Mouse (Mus musculus) liver, postnatal 0 days (tissue): ENCODE results near the gene Prss23. TPM values are rescaled to one million over a fixed set of nuclear protein-coding genes. Genes with fewer than 3 reads are reported as not detected.
A peak's percentile ranks its signal among the peaks of the same experiment; 100 is the strongest.

ENCODE experiments used
- ATAC-seq: fragments of 200-750 bp; cut with Nextera tagmentation; 2 replicates; pipeline ENCODE4 v1.8.0; 2017; ENCODE audit warnings: mild to moderate bottlenecking, moderate library complexity
- DNase-seq: peaks from one replicate; pipeline ENCODE4 v3.0.0-alpha.2; 2016
- H3K27ac ChIP-seq: fragments of 300-500 bp; sonication (generic); 2 replicates; pipeline ENCODE4 v1.5.1; 2014; ENCODE audit warnings: antibody characterized with exemption, moderate library complexity, mild to moderate bottlenecking, low read depth
- H3K27me3 ChIP-seq: fragments of 300-500 bp; sonication (generic); 2 replicates; pipeline ENCODE4 v1.6.1; 2014; ENCODE audit warnings: low read length, control low read depth, mixed read lengths; ENCODE audit not compliant: insufficient read depth
- H3K36me3 ChIP-seq: fragments of 300-500 bp; sonication (generic); replicated peaks from 2 replicates; pipeline ENCODE4 v1.6.1; 2014; ENCODE audit warnings: mild to moderate bottlenecking, control low read depth, low read length, moderate library complexity, mixed read lengths; ENCODE audit not compliant: insufficient read depth
- H3K4me1 ChIP-seq: fragments of 300-500 bp; sonication (generic); 2 replicates; pipeline ENCODE4 v1.6.1; 2014; ENCODE audit warnings: antibody characterized with exemption, mild to moderate bottlenecking, control low read depth; ENCODE audit not compliant: insufficient read depth
- H3K4me2 ChIP-seq: fragments of 300-500 bp; sonication (generic); 2 replicates; pipeline ENCODE4 v1.6.1; 2014; ENCODE audit warnings: low read depth, mild to moderate bottlenecking, low read length, moderate library complexity, mixed read lengths
- H3K4me3 ChIP-seq: fragments of 300-500 bp; sonication (generic); 2 replicates; pipeline ENCODE4 v1.5.1; 2014; ENCODE audit warnings: low read depth, low read length
- H3K9ac ChIP-seq: fragments of 300-500 bp; sonication (generic); replicated peaks from 2 replicates; pipeline ENCODE4 v1.6.1; 2014; ENCODE audit warnings: mild to moderate bottlenecking, moderate library complexity
- H3K9me3 ChIP-seq: fragments of 300-500 bp; sonication (generic); 2 replicates; pipeline ENCODE4 v1.6.1; 2016; ENCODE audit warnings: mild to moderate bottlenecking, control low read depth, low read length, mixed read lengths
- CTCF ChIP-seq: sonication (generic); IDR thresholded peaks from 2 replicates; pipeline ENCODE4 v1.5.1; 2016; ENCODE audit warnings: antibody characterized with exemption, low read depth
- EP300 ChIP-seq: IDR thresholded peaks from 2 replicates; pipeline ENCODE4 v1.6.1; 2016; ENCODE audit warnings: antibody characterized with exemption, low read depth, mild to moderate bottlenecking
- WGBS: fragments of 180-500 bp; shearing (Covaris S2); extraction: QIAGEN DNeasy Blood & Tissue Kit; methylation state at CpG from one replicate; pipeline ENCODE4 v1.1.7; 2014; ENCODE audit not compliant: insufficient replicate concordance; 5-methylcytosine and 5-hydroxymethylcytosine counted together
- polyA plus RNA-seq: library from polyadenylated mRNA; unstranded; fragments of >200 nt; fragmentation: Nextera tagmentation; extraction: Ambion mirVana; gene quantifications from 2 replicates; pipeline ENCODE4 v1.2.1, GENCODE M21; 2015

Prss23 gene
- polyA plus RNA-seq, 1 experiment from 2014 or later: 6.9 TPM

DNA sequence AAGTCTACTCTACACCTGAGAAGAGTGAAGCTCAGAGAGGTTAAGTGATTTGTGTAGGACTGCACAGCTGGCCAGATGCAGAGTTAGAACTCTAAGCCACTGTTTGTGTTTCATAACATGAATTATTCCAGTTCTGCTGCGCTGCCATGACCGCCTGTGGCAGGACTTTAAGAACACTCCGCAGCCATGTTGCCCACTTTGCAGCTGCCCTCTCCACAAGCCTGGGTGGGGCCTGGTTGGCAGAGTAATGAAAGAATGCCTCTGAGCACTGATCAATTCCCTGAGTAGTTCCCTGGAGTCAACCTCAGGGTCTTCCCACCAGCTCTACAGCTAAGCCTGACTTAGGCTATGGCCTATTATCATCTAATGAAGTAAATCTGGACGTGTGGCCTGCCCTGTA, 32.1 kb upstream of the Prss23 start:
- WGBS: 75% methylated on average over 4 of the region's 4 CpGs
- Histone ChIP-seq H3K4me1 (0 out of 2 replicates have a peak, but pooled peaks cover 2% of the 10 kb centered on the region), H3K27me3 (peaks cover 19% of the 10 kb centered on the region), H3K36me3 (no peaks in the 10 kb centered on the region), H3K4me3 (no peak overlapping the region), H3K9me3 (no peaks in the 10 kb centered on the region), H3K9ac (no peak overlapping the region), H3K27ac (no peak overlapping the region), H3K4me2 (no peak overlapping the region)
- TF ChIP-seq EP300: no peak
- TF ChIP-seq CTCF: no peak
- DNase-seq (no peak), ATAC-seq (no peak)

DNA sequence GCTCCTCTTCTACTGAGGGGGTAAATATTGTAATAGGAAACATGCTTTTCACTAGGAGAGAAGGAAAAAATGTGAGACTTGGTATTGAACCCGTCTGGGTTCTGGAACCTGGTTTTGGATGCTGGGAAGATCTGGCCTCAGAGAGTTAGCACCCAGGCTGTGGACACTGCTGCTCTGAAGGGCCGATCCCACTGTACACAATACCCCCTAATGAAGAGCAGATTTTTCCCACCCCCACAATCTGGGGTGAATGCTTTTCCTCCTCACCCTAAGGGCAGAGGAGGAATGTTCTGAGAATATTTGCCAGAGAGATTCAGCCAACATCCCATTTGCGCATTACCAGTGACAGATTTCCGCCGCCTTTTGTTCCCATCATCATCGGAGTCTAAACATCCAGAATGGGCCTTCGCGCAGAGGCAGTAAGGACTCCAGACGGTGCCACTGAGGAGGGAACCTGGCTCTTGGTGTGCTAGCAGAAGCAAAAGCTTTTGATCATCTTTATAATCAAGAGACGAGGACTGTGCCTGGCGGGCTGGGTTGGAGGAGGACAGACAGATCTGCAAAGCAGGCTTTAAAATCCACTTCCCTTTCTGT, 31.6 kb upstream of the Prss23 start:
- H3K4me1 ChIP-seq: 0 out of 2 replicates have a peak, but pooled peaks cover 2% of the 10 kb centered on the region
- no peak for ATAC-seq
- H3K4me3 ChIP-seq: no peak overlapping the region
- no peaks in the 10 kb centered on the region for H3K36me3 ChIP-seq
- no peak overlapping the region for H3K4me2 ChIP-seq
- 78% methylated on average over 11 of the region's 11 CpGs for WGBS
- no peak for TF ChIP-seq CTCF
- no peak for TF ChIP-seq EP300
- peaks cover 19% of the 10 kb centered on the region for H3K27me3 ChIP-seq
- no peaks in the 10 kb centered on the region for H3K9me3 ChIP-seq
- no peak overlapping the region for H3K9ac ChIP-seq
- H3K27ac ChIP-seq: no peak overlapping the region
- no peak for DNase-seq

DNA sequence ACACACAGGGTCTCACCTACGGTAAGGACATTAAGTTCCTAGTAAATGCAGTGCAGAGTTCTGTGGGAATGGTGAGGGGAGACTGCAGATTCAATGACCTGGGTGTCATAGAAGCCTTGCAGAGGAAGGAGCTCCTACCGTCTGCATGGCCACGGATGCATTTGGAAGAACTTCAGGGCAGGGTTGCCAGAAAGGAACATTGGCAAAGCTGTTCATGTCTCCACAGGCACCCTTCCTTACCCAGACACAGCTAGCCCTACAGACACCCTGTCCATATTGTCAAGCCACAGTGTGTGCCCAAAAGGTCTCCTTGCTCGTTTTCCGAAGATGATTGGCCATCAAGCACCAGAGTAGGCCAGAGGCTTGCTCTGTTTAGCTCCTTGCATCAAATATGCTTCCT, 30.1 kb upstream of the Prss23 start:
- peaks cover 19% of the 10 kb centered on the region for H3K27me3 ChIP-seq
- DNase-seq (no peak), ATAC-seq (no peak)
- peaks cover 2% of the 10 kb centered on the region; the same call in 1 of the 2 replicates for H3K4me1 ChIP-seq
- TF ChIP-seq CTCF (no peak), EP300 (no peak)
- no peak overlapping the region for H3K9ac ChIP-seq
- H3K4me3 ChIP-seq: no peak overlapping the region
- no peak overlapping the region for H3K27ac ChIP-seq
- 84% methylated on average over 5 of the region's 5 CpGs for WGBS
- H3K9me3 ChIP-seq: no peaks in the 10 kb centered on the region
- no peak overlapping the region for H3K4me2 ChIP-seq
- H3K36me3 ChIP-seq: no peaks in the 10 kb centered on the region

DNA sequence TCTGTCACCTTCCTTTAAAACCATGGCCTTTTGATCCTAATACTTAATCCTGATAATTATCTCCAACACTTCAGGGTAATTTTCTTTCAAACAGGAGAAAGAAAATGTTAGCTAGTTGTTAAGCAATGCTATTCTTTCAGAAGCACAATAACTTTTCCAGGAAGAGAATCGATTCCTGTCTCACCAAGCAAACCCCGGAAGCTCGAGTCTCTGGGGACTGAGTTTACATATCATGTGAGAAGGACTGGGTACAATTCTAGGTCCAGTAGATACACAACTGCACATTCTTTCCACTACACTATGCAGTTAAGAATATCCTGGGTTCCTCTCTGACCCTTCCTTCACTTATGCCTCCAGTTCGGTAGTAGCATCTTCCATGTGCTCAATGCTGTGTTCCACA, 29.7 kb upstream of the Prss23 start:
- Histone ChIP-seq H3K36me3 (no peaks in the 10 kb centered on the region), H3K27me3 (peaks cover 22% of the 10 kb centered on the region), H3K9ac (no peak overlapping the region), H3K27ac (no peak overlapping the region), H3K4me1 (peaks cover 2% of the 10 kb centered on the region; the same call in 1 of the 2 replicates), H3K4me3 (no peak overlapping the region), H3K4me2 (no peak overlapping the region), H3K9me3 (no peaks in the 10 kb centered on the region)
- DNase-seq (no peak), ATAC-seq (no peak)
- WGBS: 56% methylated on average over 4 of the region's 4 CpGs
- TF ChIP-seq CTCF: no peak
- TF ChIP-seq EP300: no peak

DNA sequence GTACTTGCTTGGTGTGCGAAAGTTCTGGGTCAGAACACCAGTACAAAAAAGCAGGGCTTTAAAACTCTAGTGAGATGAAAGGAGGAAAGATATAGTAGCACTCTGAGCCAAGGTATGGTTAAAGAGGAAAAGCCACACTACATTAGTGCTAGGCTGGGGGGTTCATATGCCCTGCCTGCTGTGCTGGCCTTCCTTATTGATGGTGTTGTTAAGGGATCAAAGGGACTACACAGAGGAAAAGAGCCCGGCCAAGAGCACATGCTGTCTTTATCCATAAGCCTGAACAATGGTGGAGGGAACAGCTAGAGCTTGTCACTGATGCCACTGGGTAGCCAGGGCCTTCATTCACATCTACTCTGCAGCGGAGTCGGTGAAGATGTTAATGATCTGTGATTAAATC, 28.2 kb upstream of the Prss23 start:
- Histone ChIP-seq H3K36me3 (no peaks in the 10 kb centered on the region), H3K9ac (no peak overlapping the region), H3K4me3 (no peak overlapping the region), H3K4me1 (peaks cover 2% of the 10 kb centered on the region; the same call in 1 of the 2 replicates), H3K4me2 (no peak overlapping the region), H3K27me3 (peaks cover 24% of the 10 kb centered on the region), H3K27ac (no peak overlapping the region), H3K9me3 (no peaks in the 10 kb centered on the region)
- ATAC-seq (no peak), DNase-seq (no peak)
- no peak for TF ChIP-seq EP300
- no peak for TF ChIP-seq CTCF
- WGBS: 77% methylated on average over 4 of the region's 4 CpGs

DNA sequence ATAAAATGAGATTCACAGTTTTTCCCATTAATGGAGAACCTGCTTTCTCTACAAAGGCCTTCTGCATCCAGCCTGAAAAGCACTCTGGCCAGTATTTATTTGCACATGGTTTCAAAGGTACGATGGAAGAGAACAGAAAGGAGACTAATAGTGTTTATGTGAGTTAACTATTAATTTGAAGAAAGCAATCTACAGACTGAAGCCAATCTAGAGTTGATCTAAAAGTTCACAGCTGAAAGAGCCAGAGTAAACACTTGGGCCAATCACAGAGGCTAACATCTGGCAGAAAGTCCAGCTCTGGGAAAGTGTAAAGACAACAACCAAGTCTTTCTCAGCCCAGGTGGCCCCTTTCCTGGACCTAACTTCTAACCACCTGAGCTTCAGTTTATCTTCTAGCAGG, 27.1 kb upstream of the Prss23 start:
- Histone ChIP-seq H3K4me2 (no peak overlapping the region), H3K27me3 (peaks cover 33% of the 10 kb centered on the region), H3K27ac (no peak overlapping the region), H3K9me3 (no peaks in the 10 kb centered on the region), H3K4me3 (no peak overlapping the region), H3K4me1 (peaks cover 2% of the 10 kb centered on the region; the same call in 1 of the 2 replicates), H3K9ac (no peak overlapping the region), H3K36me3 (no peaks in the 10 kb centered on the region)
- 61% methylated on average over 1 of the region's 1 CpGs for WGBS
- TF ChIP-seq EP300 (no peak), CTCF (no peak)
- no peak for DNase-seq
- peak; percentile 72 for ATAC-seq

DNA sequence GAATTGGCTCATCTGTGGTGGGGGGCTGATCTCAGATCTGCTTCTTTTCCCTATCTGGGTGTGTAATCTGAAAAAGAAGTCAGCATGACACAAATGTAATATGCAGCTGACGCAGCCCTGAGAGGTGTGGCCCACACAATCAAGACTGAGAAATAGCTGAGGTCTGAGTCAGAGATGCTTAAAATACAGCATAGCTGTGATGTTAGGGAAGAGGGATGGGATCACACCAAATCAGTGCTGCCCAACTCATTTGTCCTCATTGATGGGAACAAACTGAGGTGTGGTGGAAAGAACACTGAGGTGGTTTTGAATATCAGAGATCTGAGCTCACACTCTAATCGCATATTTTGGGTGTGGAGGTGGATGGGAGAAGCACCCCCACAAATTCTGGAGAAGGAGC, 14.0 kb upstream of the Prss23 start:
- H3K36me3 ChIP-seq: no peaks in the 10 kb centered on the region
- H3K27ac ChIP-seq: no peak overlapping the region
- H3K9me3 ChIP-seq: no peaks in the 10 kb centered on the region
- H3K4me1 ChIP-seq: no peaks in the 10 kb centered on the region
- no peak for ATAC-seq
- no peak overlapping the region for H3K4me2 ChIP-seq
- H3K27me3 ChIP-seq: peaks cover 15% of the 10 kb centered on the region; the same call in 1 of the 2 replicates
- no peak for DNase-seq
- TF ChIP-seq CTCF: no peak
- no peak overlapping the region for H3K4me3 ChIP-seq
- 78% methylated on average over 2 of the region's 2 CpGs for WGBS
- H3K9ac ChIP-seq: no peak overlapping the region
